Comparison of ENCODE assay signal across 25 mouse cellular contexts in genomic region chr13:25524094-25524493, GRCm38 (mm10).
DNase-seq lines count a peak whose midpoint lies in the region; ATAC-seq lines count a peak whose summit lies in the region.
"Had no signal": no experiment of that assay in that cellular context is flagged by ENCODE, and none has a peak within 500 bp of the region (broad histone marks: within the 10 kb centered on the region; RNA-seq: fewer than 3 reads in every experiment).

No protein-coding gene starts in this region.

- no peak overlapping the region for H3K27ac ChIP-seq in forebrain, embryonic 11.5 days (ENCODE audit: low read depth, low read length)
- no peak overlapping the region for H3K27ac ChIP-seq in forebrain, embryonic 10.5 days
- peak overlapping the region; percentile 35; the same call in 1 of the 2 replicates for H3K27ac ChIP-seq in midbrain, embryonic 15.5 days
- H3K27ac ChIP-seq in midbrain, embryonic 14.5 days (replicated peaks; ENCODE audit: low read depth, low read length), result no peak overlapping the region
- H3K27ac ChIP-seq in forebrain, embryonic 13.5 days, result 0 out of 2 replicates have a peak overlapping the region, but pooled peaks have one; percentile 22
- peak overlapping the region; percentile 47; the same call in 1 of the 2 replicates for H3K27ac ChIP-seq in midbrain, embryonic 16.5 days (ENCODE audit: low read length)
- H3K27ac ChIP-seq: heart, adult 2 months; heart, embryonic 13.5 days; kidney, embryonic 15.5 days; limb, embryonic 12.5 days; midbrain, embryonic 12.5 days had no signal

- no peak overlapping the region for H3K4me2 ChIP-seq in forebrain, embryonic 11.5 days (ENCODE audit: low read depth, low read length, severe bottlenecking)
- H3K4me2 ChIP-seq in midbrain, embryonic 15.5 days, result no peak overlapping the region
- H3K4me2 ChIP-seq in midbrain, embryonic 14.5 days (ENCODE audit: low read length), result no peak overlapping the region
- no peak overlapping the region for H3K4me2 ChIP-seq in forebrain, embryonic 13.5 days
- no peak overlapping the region for H3K4me2 ChIP-seq in midbrain, embryonic 16.5 days (ENCODE audit: low read length)
- H3K4me2 ChIP-seq: heart, embryonic 13.5 days; kidney, embryonic 15.5 days; limb, embryonic 12.5 days; liver, embryonic 11.5 days; midbrain, embryonic 12.5 days had no signal

- H3K27me3 ChIP-seq in forebrain, embryonic 11.5 days (ENCODE audit: control insufficient read depth, insufficient read depth, low read length), result no peaks in the 10 kb centered on the region
- H3K27me3 ChIP-seq in forebrain, embryonic 10.5 days (ENCODE audit: poor library complexity, severe bottlenecking), result no peaks in the 10 kb centered on the region
- H3K27me3 ChIP-seq in midbrain, embryonic 15.5 days (replicated peaks), result no peaks in the 10 kb centered on the region
- H3K27me3 ChIP-seq in midbrain, embryonic 14.5 days (ENCODE audit: control insufficient read depth, insufficient read depth, low read length), result no peaks in the 10 kb centered on the region
- H3K27me3 ChIP-seq in forebrain, embryonic 13.5 days, result no peaks in the 10 kb centered on the region
- H3K27me3 ChIP-seq in midbrain, embryonic 16.5 days (ENCODE audit: control insufficient read depth, insufficient read depth, low read depth, low read length), result no peaks in the 10 kb centered on the region
- H3K27me3 ChIP-seq: heart, embryonic 13.5 days; kidney, embryonic 15.5 days; limb, embryonic 12.5 days; midbrain, embryonic 12.5 days had no signal

- H3K36me3 ChIP-seq in forebrain, embryonic 11.5 days (ENCODE audit: control insufficient read depth, insufficient read depth, low read length), result no peaks in the 10 kb centered on the region
- no peaks in the 10 kb centered on the region for H3K36me3 ChIP-seq in forebrain, embryonic 10.5 days (replicated peaks)
- H3K36me3 ChIP-seq in midbrain, embryonic 15.5 days (replicated peaks), result no peaks in the 10 kb centered on the region
- H3K36me3 ChIP-seq in midbrain, embryonic 14.5 days (ENCODE audit: control insufficient read depth, insufficient read depth, low read length), result no peaks in the 10 kb centered on the region
- no peaks in the 10 kb centered on the region for H3K36me3 ChIP-seq in forebrain, embryonic 13.5 days (ENCODE audit: poor library complexity, severe bottlenecking)
- no peaks in the 10 kb centered on the region for H3K36me3 ChIP-seq in midbrain, embryonic 16.5 days (ENCODE audit: control insufficient read depth, insufficient read depth, low read length)
- H3K36me3 ChIP-seq: heart, embryonic 13.5 days; kidney, embryonic 15.5 days; limb, embryonic 12.5 days; midbrain, embryonic 12.5 days had no signal

- DNase-seq in forebrain, embryonic 11.5 days (ENCODE audit: low spot score), result no peak
- no peak for DNase-seq in forebrain, embryonic 10.5 days (ENCODE audit: extremely low spot score, low spot score)
- no peak for DNase-seq in midbrain, embryonic 14.5 days
- DNase-seq in adrenal gland, adult 2 months, result no peak
- no peak for DNase-seq in ovary, postnatal 36 days (ENCODE audit: low spot score)
- DNase-seq: cerebellum, adult 11-12 months; cerebellum, postnatal 14 days; gastrocnemius, postnatal 36 days; heart, adult 2 months; heart, postnatal 14 days; kidney, adult 11 months; kidney, postnatal 36 days; layer of hippocampus, postnatal 36 days; liver, postnatal 0 days; lung, postnatal 10 days; thymus, postnatal 25 days had no signal

- H3K4me3 ChIP-seq in forebrain, embryonic 11.5 days (ENCODE audit: low read depth, low read length), result no peak overlapping the region
- no peak overlapping the region for H3K4me3 ChIP-seq in forebrain, embryonic 10.5 days
- no peak overlapping the region for H3K4me3 ChIP-seq in midbrain, embryonic 15.5 days
- no peak overlapping the region for H3K4me3 ChIP-seq in midbrain, embryonic 14.5 days (replicated peaks; ENCODE audit: low read depth, low read length)
- no peak overlapping the region for H3K4me3 ChIP-seq in forebrain, embryonic 13.5 days
- no peak overlapping the region for H3K4me3 ChIP-seq in midbrain, embryonic 16.5 days (ENCODE audit: low read depth, low read length)
- H3K4me3 ChIP-seq: heart, adult 2 months; heart, embryonic 13.5 days; kidney, embryonic 15.5 days; limb, embryonic 12.5 days; midbrain, embryonic 12.5 days had no signal

- ATAC-seq in forebrain, embryonic 11.5 days (replicated peaks; ENCODE audit: low FRiP score), result peak; percentile 70
- ATAC-seq in midbrain, embryonic 15.5 days (replicated peaks), result peak; percentile 67; the same call in 1 of the 2 replicates
- no peak for ATAC-seq in midbrain, embryonic 14.5 days (ENCODE audit: low FRiP score, low TSS enrichment)
- peak; percentile 76; the same call in 1 of the 2 replicates for ATAC-seq in forebrain, embryonic 13.5 days
- peak; percentile 58; the same call in 1 of the 2 replicates for ATAC-seq in midbrain, embryonic 16.5 days
- ATAC-seq: hindbrain, embryonic 16.5 days; liver, postnatal 0 days had no signal

- H3K9me3 ChIP-seq in forebrain, embryonic 11.5 days (ENCODE audit: control insufficient read depth, low read length), result no peaks in the 10 kb centered on the region
- peaks cover 10% of the 10 kb centered on the region for H3K9me3 ChIP-seq in forebrain, embryonic 10.5 days
- H3K9me3 ChIP-seq in midbrain, embryonic 15.5 days, result no peaks in the 10 kb centered on the region
- H3K9me3 ChIP-seq in midbrain, embryonic 14.5 days (ENCODE audit: control insufficient read depth, low read length), result no peaks in the 10 kb centered on the region
- peaks cover 5% of the 10 kb centered on the region; the same call in 1 of the 2 replicates for H3K9me3 ChIP-seq in forebrain, embryonic 13.5 days (replicated peaks)
- no peaks in the 10 kb centered on the region for H3K9me3 ChIP-seq in midbrain, embryonic 16.5 days (replicated peaks; ENCODE audit: control insufficient read depth, low read length, poor library complexity, severe bottlenecking)
- H3K9me3 ChIP-seq: kidney, embryonic 15.5 days; midbrain, embryonic 12.5 days had no signal

- no peaks in the 10 kb centered on the region for H3K4me1 ChIP-seq in forebrain, embryonic 11.5 days (replicated peaks; ENCODE audit: control insufficient read depth, insufficient read depth, low read length)
- peaks cover 5% of the 10 kb centered on the region; the same call in 1 of the 2 replicates for H3K4me1 ChIP-seq in forebrain, embryonic 10.5 days
- H3K4me1 ChIP-seq in midbrain, embryonic 15.5 days, result no peaks in the 10 kb centered on the region; the same call in 1 of the 2 replicates
- 0 out of 2 replicates have a peak, but pooled peaks cover 2% of the 10 kb centered on the region for H3K4me1 ChIP-seq in midbrain, embryonic 14.5 days (ENCODE audit: control insufficient read depth, insufficient read depth, low read length)
- H3K4me1 ChIP-seq in forebrain, embryonic 13.5 days, result 0 out of 2 replicates have a peak, but pooled peaks cover 4% of the 10 kb centered on the region
- peaks cover 3% of the 10 kb centered on the region; the same call in 1 of the 2 replicates for H3K4me1 ChIP-seq in midbrain, embryonic 16.5 days (ENCODE audit: control insufficient read depth, insufficient read depth, low read length)
- H3K4me1 ChIP-seq: kidney, embryonic 15.5 days; limb, embryonic 12.5 days had no signal

- WGBS in forebrain, embryonic 11.5 days, result 24% methylated on average over 3 of the region's 3 CpGs
- WGBS in forebrain, embryonic 10.5 days, result 40% methylated on average over 3 of the region's 3 CpGs
- WGBS in midbrain, embryonic 15.5 days, result 27% methylated on average over 3 of the region's 3 CpGs
- WGBS in midbrain, embryonic 14.5 days, result 42% methylated on average over 3 of the region's 3 CpGs
- WGBS in forebrain, embryonic 13.5 days, result 22% methylated on average over 3 of the region's 3 CpGs
- 33% methylated on average over 3 of the region's 3 CpGs for whole genome bisulfite sequencing in midbrain, embryonic 16.5 days

- H3K9ac ChIP-seq in forebrain, embryonic 11.5 days (ENCODE audit: low read length), result no peak overlapping the region
- H3K9ac ChIP-seq in midbrain, embryonic 15.5 days, result no peak overlapping the region
- no peak overlapping the region for H3K9ac ChIP-seq in midbrain, embryonic 14.5 days (replicated peaks; ENCODE audit: low read length)
- H3K9ac ChIP-seq in forebrain, embryonic 13.5 days, result no peak overlapping the region
- H3K9ac ChIP-seq in midbrain, embryonic 16.5 days (ENCODE audit: low read depth, low read length), result no peak overlapping the region
- H3K9ac ChIP-seq: heart, embryonic 13.5 days; kidney, embryonic 15.5 days; limb, embryonic 12.5 days; liver, postnatal 0 days; midbrain, embryonic 12.5 days had no signal

Comparison
In these comparisons a context has a peak if more than half of its experiments do, and no peak if none do; other contexts are left out.
1. H3K27ac ChIP-seq: peak in midbrain, embryonic 15.5 days (single experiment), forebrain, embryonic 13.5 days (single experiment) and midbrain, embryonic 16.5 days (single experiment); none in forebrain, embryonic 11.5 days (single experiment), forebrain, embryonic 10.5 days (single experiment) and midbrain, embryonic 14.5 days (single experiment).